Mouse (Mus musculus): ENCODE results near the gene Rcor1.

Rcor1 gene

GRCm38 (mm10) chr12:111124601-111125260 is 85.6 kb downstream of the Rcor1 start:
- no peak for DNase-seq (ENCODE audit: low read depth, low spot score)

- no peak for DNase-seq (ENCODE audit: low read depth, low spot score)
These were observed 86.5 kb downstream of the Rcor1 start for GRCm38 (mm10) chr12:111125666-111126065.

GRCm38 (mm10) chr12:111134169-111134568 is 95.0 kb downstream of the Rcor1 start:
- DNase-seq (ENCODE audit: low read depth, low spot score): no peak

GRCm38 (mm10) chr12:111134791-111135733 is 95.9 kb downstream of the Rcor1 start:
- no peak for DNase-seq (ENCODE audit: low read depth, low spot score)

- DNase-seq (ENCODE audit: low read depth, low spot score): no peak
These were observed 96.8 kb downstream of the Rcor1 start for GRCm38 (mm10) chr12:111135953-111136352.

GRCm38 (mm10) chr12:111137079-111137478 is 97.9 kb downstream of the Rcor1 start:
- no peak for DNase-seq (ENCODE audit: low read depth, low spot score)

GRCm38 (mm10) chr12:111143005-111143508 is 103.9 kb downstream of the Rcor1 start:
- no peak for DNase-seq (ENCODE audit: low read depth, low spot score)

GRCm38 (mm10) chr12:111143509-111144063 is 104.4 kb downstream of the Rcor1 start:
- no peak for DNase-seq (ENCODE audit: low read depth, low spot score)

- DNase-seq (ENCODE audit: low read depth, low spot score): no peak
These were observed 105.4 kb downstream of the Rcor1 start for GRCm38 (mm10) chr12:111144598-111144997.

- no peak for DNase-seq (ENCODE audit: low read depth, low spot score)
These were observed 106.1 kb downstream of the Rcor1 start for GRCm38 (mm10) chr12:111145269-111145668.

- DNase-seq (ENCODE audit: low read depth, low spot score): no peak
These were observed 110.5 kb downstream of the Rcor1 start for GRCm38 (mm10) chr12:111149495-111150235.

GRCm38 (mm10) chr12:111150236-111150596 is 111.1 kb downstream of the Rcor1 start:
- no peak for DNase-seq (ENCODE audit: low read depth, low spot score)

GRCm38 (mm10) chr12:111151422-111152156 is 112.4 kb downstream of the Rcor1 start:
- no peak for DNase-seq (ENCODE audit: low read depth, low spot score)

GRCm38 (mm10) chr12:111152579-111152978 is 113.4 kb downstream of the Rcor1 start:
- DNase-seq (ENCODE audit: low read depth, low spot score): no peak

- DNase-seq (ENCODE audit: low read depth, low spot score): no peak
These were observed 114.0 kb downstream of the Rcor1 start for GRCm38 (mm10) chr12:111152981-111153710.

- no peak for DNase-seq (ENCODE audit: low read depth, low spot score)
These were observed 114.8 kb downstream of the Rcor1 start for GRCm38 (mm10) chr12:111153946-111154345.

GRCm38 (mm10) chr12:111154641-111155040 is 115.5 kb downstream of the Rcor1 start:
- DNase-seq (ENCODE audit: low read depth, low spot score): no peak

GRCm38 (mm10) chr12:111155756-111156155 is 116.6 kb downstream of the Rcor1 start:
- DNase-seq (ENCODE audit: low read depth, low spot score): no peak

GRCm38 (mm10) chr12:111159659-111160428 is 120.7 kb downstream of the Rcor1 start:
- DNase-seq (ENCODE audit: low read depth, low spot score): no peak
